Mouse (Mus musculus) thymus, adult 2 months (tissue): ENCODE results near the gene Rflnb.

ENCODE experiments used
- CTCF ChIP-seq: fragments of 200-500 bp; IDR thresholded peaks from 2 replicates; pipeline ENCODE4 v1.5.1; 2012; ENCODE audit warnings: mild to moderate bottlenecking, control low read depth, low read length, moderate library complexity, borderline replicate concordance; ENCODE audit not compliant: control insufficient read depth, poor library complexity, insufficient read depth; ENCODE audit errors: extremely low read depth
- POLR2A ChIP-seq: fragments of 200-500 bp; IDR thresholded peaks from 2 replicates; pipeline ENCODE4 v1.6.1; 2012; ENCODE audit warnings: mild to moderate bottlenecking, low read length, control low read depth, moderate library complexity; ENCODE audit not compliant: control insufficient read depth, poor library complexity, insufficient read depth; ENCODE audit errors: extremely low read depth

DNA sequence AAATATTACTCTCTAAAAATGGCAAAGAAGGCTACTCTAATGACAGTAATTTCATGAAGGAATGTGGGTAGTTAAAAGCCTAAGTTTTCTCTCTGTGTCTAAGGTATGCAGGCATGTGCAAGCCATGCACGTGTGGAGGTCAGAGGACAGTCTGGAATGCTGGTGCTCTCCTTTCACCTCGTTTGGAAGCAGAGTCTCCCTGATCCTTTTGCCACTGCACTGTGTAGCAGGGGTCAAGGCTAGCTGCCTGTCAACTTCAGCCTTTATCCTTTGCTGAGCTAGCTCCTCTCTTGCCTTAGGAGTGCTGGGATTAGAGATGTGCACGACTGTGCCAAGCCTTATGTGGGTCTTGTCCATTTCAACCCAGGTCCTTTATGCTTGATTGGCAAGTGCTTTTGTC is 22.9 kb upstream of the Rflnb start:
- TF ChIP-seq POLR2A: no peak
- TF ChIP-seq CTCF: no peak
